Mouse (Mus musculus) macrophage (primary cell): ENCODE data around the gene 1700047I17Rik2. TPM values are rescaled to one million over a fixed set of nuclear protein-coding genes. Genes with fewer than 3 reads are reported as not detected.

Experiments used
- polyA plus RNA-seq: library from polyadenylated mRNA; stranded (reverse); fragments of 250-400 nt; gene quantifications from 3 replicates; pipeline ENCODE4 v1.2.4, GENCODE M21; 2018; ENCODE audit warnings: inconsistent platforms

The 1700047I17Rik2 gene
- polyA plus RNA-seq, 1 experiment from 2014 or later = not detected

Other genes starting within 250 kb of the 1700047I17Rik2 start
- gene Gm20403, start 213.1 kb upstream of the 1700047I17Rik2 start, polyA plus RNA-seq = not detected in 3 replicates
- gene Baz1a, start 185.2 kb upstream of the 1700047I17Rik2 start, polyA plus RNA-seq = 18.5 to 21.9 TPM (median 20.9 TPM) in 3 replicates
- 3.6 to 6.1 TPM (median 4.8 TPM) in 3 replicates for gene 2700097O09Rik, start 119.5 kb upstream of the 1700047I17Rik2 start, polyA plus RNA-seq
- gene Srp54a, start 119.3 kb upstream of the 1700047I17Rik2 start, polyA plus RNA-seq = 46.9 to 246 TPM (median 50.9 TPM) in 3 replicates
- gene Fam177a, start 75.1 kb upstream of the 1700047I17Rik2 start, polyA plus RNA-seq = 24.9 to 76.5 TPM (median 28.7 TPM) in 3 replicates
- 9.6 to 31.5 TPM (median 30.7 TPM) in 3 replicates for gene Srp54b, start 44.5 kb upstream of the 1700047I17Rik2 start, polyA plus RNA-seq
- gene Srp54c, start 30.6 kb downstream of the 1700047I17Rik2 start, polyA plus RNA-seq = 35.3 to 70.0 TPM (median 44.2 TPM) in 3 replicates
- gene 1110008L16Rik, start 100.0 kb downstream of the 1700047I17Rik2 start, polyA plus RNA-seq = 7.0 to 7.9 TPM (median 7.4 TPM) in 3 replicates
- 9.6 to 11.8 TPM (median 10.6 TPM) in 3 replicates for gene Ppp2r3c, start 103.4 kb downstream of the 1700047I17Rik2 start, polyA plus RNA-seq
- 135 to 267 TPM (median 190 TPM) in 3 replicates for gene Psma6, start 184.6 kb downstream of the 1700047I17Rik2 start, polyA plus RNA-seq